Mouse (Mus musculus): ENCODE results near the gene Mtif3.

Gene Mtif3

DNA sequence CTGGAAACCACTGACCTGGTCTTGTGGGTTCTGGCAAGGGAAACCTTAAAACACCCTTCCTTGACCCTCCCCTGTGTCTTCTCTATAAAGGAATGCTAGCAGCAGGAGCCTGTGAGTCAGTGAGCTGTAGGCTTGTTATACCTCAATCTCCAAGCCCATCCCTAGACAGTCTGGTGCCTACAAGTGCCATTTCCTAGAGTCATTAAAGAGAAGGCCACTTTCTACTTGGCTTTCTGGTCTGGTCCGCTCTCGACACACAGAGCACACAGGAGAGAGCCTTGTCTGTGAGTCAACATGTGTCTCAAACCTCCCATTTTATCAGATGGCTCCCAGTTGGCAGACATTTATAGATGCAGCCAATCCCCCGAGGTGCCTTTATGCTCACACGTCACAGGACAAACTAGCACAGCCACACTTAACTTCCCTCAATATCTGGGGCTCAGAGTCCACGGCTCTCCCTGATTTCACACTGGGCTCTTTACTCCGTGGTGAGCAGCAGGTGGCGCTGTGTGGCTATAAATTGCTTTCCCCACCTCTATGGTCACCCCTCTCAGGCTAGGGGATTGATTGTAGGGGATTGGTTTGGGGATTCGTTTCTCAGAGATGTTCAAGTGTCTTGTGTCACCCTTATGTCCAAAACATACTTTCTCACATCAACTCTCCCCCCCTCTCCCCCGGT, 49.4 kb downstream of the Mtif3 start:
- no peak for DNase-seq

DNA sequence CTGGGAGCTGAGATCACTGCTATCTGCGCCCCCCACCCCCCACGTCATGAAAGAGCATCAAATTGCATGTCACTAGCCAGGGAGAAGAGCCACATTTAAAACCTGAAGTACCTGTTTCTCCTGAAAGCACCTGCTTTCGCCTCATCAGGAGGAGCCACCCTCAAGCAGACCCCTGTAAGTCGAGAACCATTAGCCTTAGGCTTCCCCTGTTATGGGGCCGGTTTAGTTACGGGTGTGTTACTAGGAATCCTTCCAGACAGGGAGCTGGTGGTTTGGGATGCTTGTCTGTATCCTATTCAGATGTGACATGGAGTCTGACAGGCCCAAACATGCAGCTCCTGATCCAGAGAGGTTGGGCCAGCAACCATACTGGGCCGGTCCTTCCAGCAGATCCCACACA, 50.2 kb downstream of the Mtif3 start:
- no peak for DNase-seq

- no peak for DNase-seq
Measured at GRCm38 (mm10) chr5:146912206-146912605, 51.4 kb downstream of the Mtif3 start.

GRCm38 (mm10) chr5:146908629-146909028, 55.0 kb downstream of the Mtif3 start:
- DNase-seq = no peak

DNA sequence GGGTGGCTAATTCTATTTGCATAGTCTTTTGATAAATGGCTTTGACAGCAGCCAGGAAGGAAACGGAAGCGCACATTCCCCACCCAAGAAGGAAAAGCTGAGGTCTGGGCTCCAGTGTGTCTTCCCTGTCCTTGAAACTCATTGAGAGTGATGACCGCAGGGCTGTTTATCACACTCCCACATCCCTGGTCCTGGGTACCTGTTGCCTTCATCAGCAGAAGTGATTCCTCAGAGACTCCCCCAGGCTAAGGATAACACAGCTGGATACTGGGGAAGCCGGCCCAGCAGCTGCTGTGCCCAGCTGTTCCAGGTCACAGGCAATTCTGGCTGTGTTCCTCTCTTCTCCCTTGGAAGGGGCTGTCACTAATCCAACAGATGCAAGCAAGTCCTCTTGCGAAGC, 56.1 kb downstream of the Mtif3 start:
- peak; percentile 92 for DNase-seq

GRCm38 (mm10) chr5:146905486-146906172, 58.0 kb downstream of the Mtif3 start:
- peak; percentile 92 for DNase-seq

- no peak for DNase-seq
Measured at GRCm38 (mm10) chr5:146904404-146904803, 59.2 kb downstream of the Mtif3 start.

Data from heart, adult 11 months (tissue).